Mouse (Mus musculus): ENCODE data around the gene Fscn2. TPM values are rescaled to one million over a fixed set of nuclear protein-coding genes. Genes with fewer than 3 reads are reported as not detected.
A peak's percentile ranks its signal among the peaks of the same experiment; 100 is the strongest.
"Not testable (repeated sequence)": the region's sequence is repeated elsewhere in the genome, so short reads cannot be mapped to it uniquely, and the experiment has no call there.

Fscn2 gene
- polyA plus RNA-seq, 2 experiments: 0.36 to 0.88 TPM

DNA sequence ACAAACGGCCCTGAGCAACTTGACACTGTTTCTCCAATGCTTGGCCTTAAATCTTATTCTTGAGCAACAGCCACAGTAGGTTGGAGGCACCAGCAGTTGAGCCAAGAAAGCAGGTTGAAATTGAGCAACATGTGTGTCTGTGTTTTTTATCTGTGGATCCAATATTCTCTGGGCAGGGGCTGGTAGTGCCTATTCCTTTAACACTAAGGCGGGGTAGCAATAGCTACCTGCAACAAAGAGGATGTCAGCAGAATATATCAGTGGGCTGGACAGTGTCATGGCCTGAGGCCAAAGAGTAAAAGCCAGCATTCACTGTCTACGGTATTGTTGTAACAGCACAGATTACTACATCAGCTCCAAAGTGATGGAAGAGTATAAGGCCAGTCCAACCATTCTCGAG lies 34.3 kb downstream of the Fscn2 start:
- Histone ChIP-seq H3K9ac (ENCODE audit: low read depth, low read length, severe bottlenecking) (no peak overlapping the region), H3K27ac (replicated peaks; ENCODE audit: low read depth, low read length) (no peak overlapping the region), H3K36me3 (ENCODE audit: control insufficient read depth, insufficient read depth, low read length) (peaks cover 76% of the 10 kb centered on the region), H3K4me3 (replicated peaks; ENCODE audit: low read length) (no peak overlapping the region), H3K9me3 (ENCODE audit: control insufficient read depth, low read length) (no peaks in the 10 kb centered on the region), H3K27me3 (ENCODE audit: control insufficient read depth, insufficient read depth, low read length) (no peaks in the 10 kb centered on the region), H3K4me1 (ENCODE audit: control insufficient read depth, insufficient read depth, low read length) (peaks cover 4% of the 10 kb centered on the region; the same call in 1 of the 2 replicates), H3K4me2 (replicated peaks; ENCODE audit: low read depth, low read length, severe bottlenecking) (no peak overlapping the region)
- DNase-seq (ENCODE audit: low spot score): no peak
- TF ChIP-seq POLR2A (IDR thresholded peaks at IDR 0.05; ENCODE audit: borderline replicate concordance, extremely low read depth, insufficient read depth, insufficient read length): no peak
- WGBS: 85% methylated on average over 4 of the region's 4 CpGs
- ATAC-seq (ENCODE audit: low FRiP score, low read depth): no peak

GRCm38 (mm10) chr11:120397602-120398001 lies 36.3 kb downstream of the Fscn2 start:
- H3K9me3 ChIP-seq (ENCODE audit: control insufficient read depth, low read length): no peaks in the 10 kb centered on the region
- H3K4me1 ChIP-seq (ENCODE audit: control insufficient read depth, insufficient read depth, low read length): peaks cover 1% of the 10 kb centered on the region; the same call in 1 of the 2 replicates
- no peak overlapping the region for H3K27ac ChIP-seq (replicated peaks; ENCODE audit: low read depth, low read length)
- WGBS: 83% methylated on average over 2 of the region's 2 CpGs
- ATAC-seq (ENCODE audit: low FRiP score, low read depth) (0 out of 2 replicates have a peak, but pooled peaks have one; percentile 41), DNase-seq (ENCODE audit: low spot score) (no peak)
- TF ChIP-seq POLR2A (IDR thresholded peaks at IDR 0.05; ENCODE audit: borderline replicate concordance, extremely low read depth, insufficient read depth, insufficient read length): no peak
- no peak overlapping the region for H3K4me2 ChIP-seq (replicated peaks; ENCODE audit: low read depth, low read length, severe bottlenecking)
- H3K9ac ChIP-seq (ENCODE audit: low read depth, low read length, severe bottlenecking): no peak overlapping the region
- peaks cover 91% of the 10 kb centered on the region for H3K36me3 ChIP-seq (ENCODE audit: control insufficient read depth, insufficient read depth, low read length)
- H3K27me3 ChIP-seq (ENCODE audit: control insufficient read depth, insufficient read depth, low read length): no peaks in the 10 kb centered on the region
- H3K4me3 ChIP-seq (replicated peaks; ENCODE audit: low read length): no peak overlapping the region

GRCm38 (mm10) chr11:120399319-120399718 lies 38.0 kb downstream of the Fscn2 start:
- Histone ChIP-seq H3K4me2 (replicated peaks; ENCODE audit: low read depth, low read length, severe bottlenecking) (no peak overlapping the region), H3K4me1 (ENCODE audit: control insufficient read depth, insufficient read depth, low read length) (no peaks in the 10 kb centered on the region), H3K36me3 (ENCODE audit: control insufficient read depth, insufficient read depth, low read length) (peaks cover 92% of the 10 kb centered on the region), H3K9me3 (ENCODE audit: control insufficient read depth, low read length) (no peaks in the 10 kb centered on the region), H3K27me3 (ENCODE audit: control insufficient read depth, insufficient read depth, low read length) (no peaks in the 10 kb centered on the region), H3K9ac (ENCODE audit: low read depth, low read length, severe bottlenecking) (no peak overlapping the region), H3K4me3 (replicated peaks; ENCODE audit: low read length) (no peak overlapping the region), H3K27ac (replicated peaks; ENCODE audit: low read depth, low read length) (no peak overlapping the region)
- DNase-seq (ENCODE audit: low spot score) (no peak), ATAC-seq (ENCODE audit: low FRiP score, low read depth) (no peak)
- WGBS: 91% methylated on average over 2 of the region's 2 CpGs
- no peak for TF ChIP-seq POLR2A (IDR thresholded peaks at IDR 0.05; ENCODE audit: borderline replicate concordance, extremely low read depth, insufficient read depth, insufficient read length)

- DNase-seq (ENCODE audit: low spot score) (no peak), ATAC-seq (ENCODE audit: low FRiP score, low read depth) (no peak)
- Histone ChIP-seq H3K9ac (ENCODE audit: low read depth, low read length, severe bottlenecking) (no peak overlapping the region), H3K4me2 (replicated peaks; ENCODE audit: low read depth, low read length, severe bottlenecking) (no peak overlapping the region), H3K36me3 (ENCODE audit: control insufficient read depth, insufficient read depth, low read length) (peaks cover 98% of the 10 kb centered on the region), H3K27me3 (ENCODE audit: control insufficient read depth, insufficient read depth, low read length) (no peaks in the 10 kb centered on the region), H3K4me3 (replicated peaks; ENCODE audit: low read length) (no peak overlapping the region), H3K9me3 (ENCODE audit: control insufficient read depth, low read length) (no peaks in the 10 kb centered on the region), H3K4me1 (ENCODE audit: control insufficient read depth, insufficient read depth, low read length) (no peaks in the 10 kb centered on the region), H3K27ac (replicated peaks; ENCODE audit: low read depth, low read length) (no peak overlapping the region)
- 100% methylated on average over 1 of the region's 1 CpGs for WGBS
- no peak for TF ChIP-seq POLR2A (IDR thresholded peaks at IDR 0.05; ENCODE audit: borderline replicate concordance, extremely low read depth, insufficient read depth, insufficient read length)
Measured at GRCm38 (mm10) chr11:120404814-120405213, 43.5 kb downstream of the Fscn2 start.

DNA sequence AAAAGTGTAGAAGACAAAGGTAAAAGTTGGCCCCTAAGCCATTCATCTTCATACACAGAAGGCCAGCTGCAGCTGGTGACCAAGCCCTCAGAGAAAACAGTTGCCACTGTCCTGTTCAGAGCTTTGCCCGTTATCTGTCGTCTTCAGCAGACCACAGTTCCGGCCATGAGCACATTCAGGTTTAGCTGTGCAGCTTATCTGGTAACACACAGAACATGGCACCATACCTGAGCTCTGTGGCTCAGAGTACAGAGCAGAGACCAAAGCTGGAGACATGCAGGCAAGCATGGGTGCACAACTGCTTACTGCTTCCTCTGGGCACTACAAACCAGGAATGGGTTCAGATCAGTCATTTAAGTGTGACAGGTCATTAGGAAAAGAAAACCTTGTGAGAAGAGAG lies 44.5 kb downstream of the Fscn2 start:
- Histone ChIP-seq H3K4me1 (ENCODE audit: control insufficient read depth, insufficient read depth, low read length) (no peaks in the 10 kb centered on the region), H3K27ac (replicated peaks; ENCODE audit: low read depth, low read length) (no peak overlapping the region), H3K27me3 (ENCODE audit: control insufficient read depth, insufficient read depth, low read length) (no peaks in the 10 kb centered on the region), H3K9me3 (ENCODE audit: control insufficient read depth, low read length) (no peaks in the 10 kb centered on the region), H3K9ac (ENCODE audit: low read depth, low read length, severe bottlenecking) (no peak overlapping the region), H3K4me3 (replicated peaks; ENCODE audit: low read length) (no peak overlapping the region), H3K36me3 (ENCODE audit: control insufficient read depth, insufficient read depth, low read length) (peaks cover 98% of the 10 kb centered on the region), H3K4me2 (replicated peaks; ENCODE audit: low read depth, low read length, severe bottlenecking) (no peak overlapping the region)
- no peak for TF ChIP-seq POLR2A (IDR thresholded peaks at IDR 0.05; ENCODE audit: borderline replicate concordance, extremely low read depth, insufficient read depth, insufficient read length)
- WGBS: 95% methylated on average over 3 of the region's 3 CpGs
- DNase-seq (ENCODE audit: low spot score) (no peak), ATAC-seq (ENCODE audit: low FRiP score, low read depth) (no peak)

- no peak for TF ChIP-seq POLR2A (IDR thresholded peaks at IDR 0.05; ENCODE audit: borderline replicate concordance, extremely low read depth, insufficient read depth, insufficient read length)
- 81% methylated on average over 1 of the region's 1 CpGs for WGBS
- DNase-seq (ENCODE audit: low spot score) (no peak), ATAC-seq (ENCODE audit: low FRiP score, low read depth) (no peak)
- H3K4me1 ChIP-seq (ENCODE audit: control insufficient read depth, insufficient read depth, low read length): no peaks in the 10 kb centered on the region
- H3K9me3 ChIP-seq (ENCODE audit: control insufficient read depth, low read length): no peaks in the 10 kb centered on the region
- no peak overlapping the region for H3K4me2 ChIP-seq (replicated peaks; ENCODE audit: low read depth, low read length, severe bottlenecking)
- H3K4me3 ChIP-seq (replicated peaks; ENCODE audit: low read length): no peak overlapping the region
- no peak overlapping the region for H3K9ac ChIP-seq (ENCODE audit: low read depth, low read length, severe bottlenecking)
- H3K27me3 ChIP-seq (ENCODE audit: control insufficient read depth, insufficient read depth, low read length): no peaks in the 10 kb centered on the region
- H3K27ac ChIP-seq (replicated peaks; ENCODE audit: low read depth, low read length): no peak overlapping the region
- peaks cover 98% of the 10 kb centered on the region for H3K36me3 ChIP-seq (ENCODE audit: control insufficient read depth, insufficient read depth, low read length)
Measured at GRCm38 (mm10) chr11:120406445-120406844, 45.1 kb downstream of the Fscn2 start.

GRCm38 (mm10) chr11:120413621-120414020 lies 52.3 kb downstream of the Fscn2 start:
- not testable (repeated sequence) for H3K9me3 ChIP-seq (ENCODE audit: control insufficient read depth, low read length); H3K27me3 ChIP-seq (ENCODE audit: control insufficient read depth, insufficient read depth, low read length); DNase-seq (ENCODE audit: low spot score); H3K27ac ChIP-seq (replicated peaks; ENCODE audit: low read depth, low read length); H3K4me2 ChIP-seq (replicated peaks; ENCODE audit: low read depth, low read length, severe bottlenecking); ATAC-seq (ENCODE audit: low FRiP score, low read depth); H3K4me3 ChIP-seq (replicated peaks; ENCODE audit: low read length); H3K9ac ChIP-seq (ENCODE audit: low read depth, low read length, severe bottlenecking); H3K4me1 ChIP-seq (ENCODE audit: control insufficient read depth, insufficient read depth, low read length)
- 98% methylated on average over 7 of the region's 10 CpGs for WGBS
- peaks cover 95% of the 10 kb centered on the region for H3K36me3 ChIP-seq (ENCODE audit: control insufficient read depth, insufficient read depth, low read length)

Data from limb, embryonic 14.5 days (tissue).